Mouse (Mus musculus): ENCODE results near the gene Cdk2ap2. TPM values are rescaled to one million over a fixed set of nuclear protein-coding genes. Genes with fewer than 3 reads are reported as not detected.

The Cdk2ap2 gene
- total RNA-seq, 2 experiments from 2014 or later: 28.8 to 34.1 TPM

DNA sequence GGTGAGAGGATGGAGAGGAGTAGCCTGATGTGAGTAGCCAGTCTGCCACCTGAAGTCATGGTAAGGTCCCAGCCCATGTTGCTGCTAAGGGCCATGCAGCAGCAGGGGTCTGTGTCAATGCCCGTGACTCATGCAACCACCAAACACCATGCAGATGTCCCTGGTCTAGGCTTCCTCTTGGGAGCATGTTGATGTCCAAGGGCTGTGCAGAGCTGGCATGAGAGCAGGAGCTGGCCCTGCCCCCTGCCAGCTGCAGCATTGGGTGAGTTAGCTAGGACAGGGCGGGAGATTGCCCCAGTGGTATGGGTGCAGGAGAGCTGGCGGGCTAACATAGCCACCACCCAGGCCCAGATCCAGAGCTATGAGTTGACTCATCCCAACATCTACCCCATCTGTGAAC, 6.5 kb upstream of the Cdk2ap2 start:
- no peak for DNase-seq (ENCODE audit: low spot score in 2 of 2)
- intact Hi-C loops (cut with DNase I): no loop called here

DNA sequence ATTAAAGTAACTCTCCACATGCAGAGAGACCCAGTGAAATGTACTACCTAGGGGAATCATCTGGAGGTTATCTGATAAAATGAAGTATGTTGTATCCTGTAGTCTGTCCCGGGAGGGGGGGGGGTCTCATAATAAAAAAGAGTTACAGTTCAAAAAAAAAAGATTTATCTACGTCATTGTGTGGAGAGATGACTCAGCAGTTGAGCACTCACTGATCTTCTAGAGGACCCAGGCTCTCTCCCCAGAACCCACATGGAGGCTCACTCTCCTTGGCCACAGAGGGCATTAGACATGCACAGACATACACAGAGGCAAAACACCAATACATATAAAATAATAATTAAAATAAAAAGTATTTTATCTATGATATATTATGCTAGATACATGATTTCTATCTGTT, 5.6 kb upstream of the Cdk2ap2 start:
- intact Hi-C loops (cut with DNase I): no loop called here

DNA sequence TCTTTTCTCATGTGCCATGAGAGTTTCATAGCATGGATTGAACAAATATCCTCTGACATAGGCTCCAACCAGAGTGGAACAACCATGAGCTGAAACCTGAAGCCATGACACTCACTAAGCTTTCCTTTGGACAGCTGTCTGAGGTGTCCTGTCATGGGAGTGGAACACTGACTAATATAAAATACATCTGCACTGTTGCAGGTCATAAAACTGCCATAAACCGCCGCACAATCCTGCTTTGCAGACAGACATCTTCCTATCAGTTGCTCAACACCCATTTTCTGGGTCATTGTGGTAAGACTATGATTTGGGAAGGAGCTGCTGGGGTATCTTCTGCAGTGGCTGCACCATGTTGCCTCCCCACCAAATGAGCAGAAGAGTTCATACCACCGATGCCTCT, 4.2 kb upstream of the Cdk2ap2 start:
- DNase-seq (ENCODE audit: low spot score in 2 of 2): no peak
- intact Hi-C loops (cut with DNase I): no loop called here

More for the DNA sequence above, 5.6 kb upstream of the Cdk2ap2 start:
- no peak for DNase-seq (ENCODE audit: low spot score in 2 of 2)

DNA sequence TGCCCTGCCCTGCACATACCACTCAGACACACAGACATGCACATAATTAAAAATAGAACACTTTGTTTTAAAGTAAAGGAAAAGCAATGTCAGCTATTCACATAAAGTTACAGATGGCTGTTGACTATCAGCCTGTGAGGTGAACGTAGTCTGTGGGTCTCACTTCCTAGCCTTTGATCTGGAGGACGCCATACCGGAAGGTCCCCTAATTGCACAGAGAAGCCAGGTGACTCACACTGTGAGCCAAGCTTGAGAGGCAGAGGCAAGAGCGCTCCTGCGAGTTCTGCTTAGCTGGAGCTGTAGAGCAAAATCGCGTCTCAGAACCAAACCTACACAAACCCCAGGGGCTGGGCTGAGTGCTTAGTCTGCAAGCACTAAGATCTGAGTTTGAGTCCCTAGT, 3.2 kb upstream of the Cdk2ap2 start:
- DNase-seq (ENCODE audit: low spot score in 2 of 2): no peak
- intact Hi-C loops (cut with DNase I): no loop called here

DNA sequence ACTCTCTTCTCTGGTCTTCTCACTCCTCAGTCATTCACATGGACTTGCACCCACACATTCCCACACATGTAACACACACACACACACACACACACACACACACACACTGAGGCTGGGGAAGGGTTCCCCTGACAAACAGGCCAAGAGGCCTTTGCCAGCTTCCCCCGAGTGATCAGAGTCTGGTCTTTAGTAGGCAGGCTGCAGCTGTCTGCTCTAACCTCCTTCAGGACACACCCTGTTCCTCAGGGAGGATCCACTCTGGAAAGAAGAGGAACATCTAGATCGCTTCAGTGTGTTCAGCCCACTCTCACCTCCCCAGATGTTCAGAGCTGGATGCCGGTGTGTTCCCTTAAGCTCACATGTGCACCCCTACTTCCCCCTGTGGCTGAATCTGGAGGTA, 2.6 kb upstream of the Cdk2ap2 start:
- DNase-seq (ENCODE audit: low spot score in 2 of 2): no peak
- intact Hi-C loops (cut with DNase I): no loop called here

DNA sequence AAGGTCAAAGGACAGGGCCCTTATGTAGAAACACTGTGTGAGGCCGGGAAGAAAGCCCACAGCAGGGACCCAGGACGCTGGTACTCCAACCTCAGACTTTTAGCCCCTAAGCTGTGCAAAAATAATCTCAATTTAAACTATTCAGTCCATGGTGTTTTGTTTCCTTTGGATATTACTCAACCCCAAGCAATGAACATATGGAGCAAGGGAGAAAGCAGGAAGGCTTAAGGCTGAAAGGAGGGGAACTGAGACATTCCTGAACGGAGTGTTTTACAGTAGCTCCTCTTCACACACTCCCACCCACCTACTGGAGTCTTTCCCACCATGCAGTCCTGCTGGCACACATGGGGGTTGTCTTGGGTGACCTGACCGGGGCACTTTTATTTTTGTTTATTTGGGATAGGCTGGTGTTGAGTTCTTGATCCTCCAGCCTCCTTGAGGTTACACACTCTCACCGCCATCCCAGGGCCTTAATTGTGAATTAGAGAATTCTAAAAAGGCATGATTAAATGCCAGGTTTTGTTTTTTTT, 2.1 kb upstream of the Cdk2ap2 start:
- intact Hi-C loops (cut with DNase I): loop anchor here (5.0 kb wide), 1 partner anchor 48 kb away; the partner anchor contains the start of gene Gstp2

DNA sequence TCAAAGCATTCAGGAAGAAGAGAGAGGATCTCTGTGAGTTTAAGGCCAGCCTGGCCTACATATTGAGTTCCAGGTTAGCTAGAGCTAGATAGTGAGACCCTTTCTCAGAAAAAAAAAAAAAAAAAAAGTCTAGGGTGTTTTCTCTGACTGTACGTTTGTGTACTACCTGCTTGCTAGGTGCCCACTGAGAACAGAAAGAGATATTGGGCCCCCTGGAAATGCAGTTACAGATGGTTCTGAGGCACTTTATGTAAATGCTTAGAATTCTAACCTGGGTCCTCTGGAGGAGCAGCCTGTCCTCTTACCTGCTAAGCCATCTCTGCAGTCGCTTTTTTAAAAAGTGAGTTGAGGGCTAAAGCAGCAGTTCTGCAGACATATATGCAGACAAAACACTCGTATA, 1.2 kb upstream of the Cdk2ap2 start:
- intact Hi-C loops (cut with DNase I): loop anchor here (5.0 kb wide), 1 partner anchor 49 kb away; the partner anchor contains the start of gene Gstp2
- no peak for DNase-seq (ENCODE audit: low spot score in 2 of 2)

More for the DNA sequence above, 2.1 kb upstream of the Cdk2ap2 start:
- no peak for DNase-seq (ENCODE audit: low spot score in 2 of 2)

DNA sequence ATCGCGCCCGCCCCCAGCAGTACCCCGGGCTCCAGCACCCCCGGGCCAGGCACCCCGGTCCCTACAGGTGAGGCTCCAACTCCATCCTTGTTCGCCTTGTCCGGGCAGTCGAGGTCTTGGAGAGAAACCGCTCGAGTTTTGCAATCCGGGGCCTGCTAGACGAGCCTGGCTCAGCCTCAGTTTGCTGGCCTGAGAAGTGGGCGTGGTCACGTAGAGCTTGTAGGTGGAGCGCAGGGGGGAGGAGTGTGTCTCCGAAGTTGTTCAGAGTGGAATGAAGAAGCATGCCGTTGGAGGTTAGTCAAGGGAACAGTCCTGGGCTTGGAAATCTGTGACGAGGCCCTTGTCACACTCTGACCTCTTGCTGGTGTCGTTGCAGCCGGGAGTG, 451 bp downstream of the Cdk2ap2 start:
- intact Hi-C loops (cut with DNase I): loop anchor here (5.0 kb wide), 1 partner anchor 50 kb away; the partner anchor contains the start of gene Gstp2
- no peak for DNase-seq (ENCODE audit: low spot score in 2 of 2)

DNA sequence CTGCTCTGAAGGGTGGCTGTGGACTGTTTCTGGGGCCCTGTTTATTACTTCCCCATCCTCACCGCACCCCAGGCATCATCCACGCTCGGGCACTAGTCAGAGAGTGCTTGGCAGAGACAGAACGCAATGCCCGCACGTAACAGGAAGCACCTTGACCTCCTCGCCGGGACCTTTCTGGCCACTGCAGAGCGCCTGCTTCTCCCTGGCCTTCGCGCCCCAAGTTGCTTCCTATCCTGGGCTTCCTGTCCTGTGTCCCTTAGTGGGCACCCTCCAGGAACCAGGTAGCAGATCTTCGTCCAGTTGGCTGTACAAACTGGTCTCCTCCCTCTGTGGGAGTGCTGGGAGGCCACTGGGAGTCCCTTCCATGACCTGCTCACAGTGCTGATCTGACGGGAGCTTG, 1.4 kb downstream of the Cdk2ap2 start:
- intact Hi-C loops (cut with DNase I): loop anchor here (5.0 kb wide), 1 partner anchor 51 kb away; the partner anchor contains the start of gene Gstp2
- no peak for DNase-seq (ENCODE audit: low spot score in 2 of 2)

DNA sequence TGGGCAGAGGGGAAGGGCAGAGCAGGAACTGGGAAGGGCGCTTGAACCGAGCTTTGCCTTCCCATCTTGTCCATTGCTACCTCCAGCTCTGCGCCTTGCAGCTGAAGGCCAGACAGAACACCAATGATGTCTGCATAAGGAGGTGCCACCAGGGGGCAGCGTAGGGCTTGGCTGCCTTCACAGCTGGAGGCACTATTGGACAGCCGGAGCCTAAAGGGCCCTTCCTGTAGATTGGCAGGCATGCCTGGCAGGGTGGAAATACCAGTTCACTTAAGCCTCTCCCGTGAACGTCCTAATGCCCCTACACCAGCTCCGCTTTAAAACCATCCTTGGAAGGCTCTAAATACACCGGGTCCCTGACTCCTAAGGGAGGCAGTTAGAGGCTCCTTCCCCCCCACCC, 2.1 kb downstream of the Cdk2ap2 start:
- DNase-seq (ENCODE audit: low spot score in 2 of 2): peak; percentile 84 to 89
- intact Hi-C loops (cut with DNase I): loop anchor here (5.0 kb wide), 1 partner anchor 52 kb away; the partner anchor contains the start of gene Gstp2

DNA sequence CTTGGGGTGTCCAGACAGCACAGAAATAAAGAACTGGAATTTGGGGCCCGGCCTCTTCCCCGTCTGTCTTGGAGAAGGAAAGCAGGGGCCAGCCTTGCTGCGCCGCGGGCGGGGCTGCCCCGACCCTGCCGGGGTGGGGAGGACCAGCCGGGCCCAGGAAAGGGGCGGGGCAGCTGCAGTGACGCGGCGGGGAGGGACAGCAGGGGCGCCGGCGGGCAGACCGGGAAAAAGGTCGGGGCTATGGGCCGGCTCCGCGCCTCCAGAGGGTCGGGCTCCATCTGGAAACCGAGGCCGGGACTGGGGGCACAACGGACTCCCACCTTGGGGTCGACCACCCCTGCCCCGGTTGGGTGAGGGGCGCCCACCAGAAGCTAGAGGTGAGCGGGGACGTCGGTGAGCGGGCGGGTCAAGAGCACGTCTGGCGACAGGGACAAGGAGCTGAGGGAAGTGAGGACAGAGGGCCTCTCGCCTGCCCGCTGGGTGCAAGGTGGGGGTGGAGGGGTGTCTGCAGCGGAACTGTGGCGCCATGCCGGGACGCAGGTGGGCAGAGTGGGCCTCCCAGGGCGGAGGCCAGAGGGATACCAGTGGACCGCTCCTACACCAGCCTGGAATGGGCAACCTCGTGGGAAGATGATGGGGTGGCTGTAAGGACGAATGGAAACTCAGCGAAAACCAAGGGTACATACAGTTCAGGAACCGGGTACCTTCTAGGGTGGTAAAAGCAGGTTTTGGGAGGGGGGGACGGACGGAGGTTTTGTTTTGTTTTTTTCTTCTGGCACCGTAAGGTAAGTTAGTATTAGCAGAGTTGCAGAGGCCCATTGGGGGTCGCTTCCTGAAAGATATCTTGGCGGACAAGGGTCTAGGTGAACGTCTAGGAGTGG, 3.1 kb downstream of the Cdk2ap2 start, which contains the start of gene Pitpnm1:
TSS of gene Pitpnm1 (plus strand) at position 162 of the 881 bp plus-strand sequence.
- intact Hi-C loops (cut with DNase I): loop anchor here (2.0 to 5.0 kb wide), 2 partner anchors 53 to 131 kb away; partner anchors contain the start of genes Gstp2 and Pold4
- peak; percentile 56 to 68 for DNase-seq (ENCODE audit: low spot score in 2 of 2)

DNA sequence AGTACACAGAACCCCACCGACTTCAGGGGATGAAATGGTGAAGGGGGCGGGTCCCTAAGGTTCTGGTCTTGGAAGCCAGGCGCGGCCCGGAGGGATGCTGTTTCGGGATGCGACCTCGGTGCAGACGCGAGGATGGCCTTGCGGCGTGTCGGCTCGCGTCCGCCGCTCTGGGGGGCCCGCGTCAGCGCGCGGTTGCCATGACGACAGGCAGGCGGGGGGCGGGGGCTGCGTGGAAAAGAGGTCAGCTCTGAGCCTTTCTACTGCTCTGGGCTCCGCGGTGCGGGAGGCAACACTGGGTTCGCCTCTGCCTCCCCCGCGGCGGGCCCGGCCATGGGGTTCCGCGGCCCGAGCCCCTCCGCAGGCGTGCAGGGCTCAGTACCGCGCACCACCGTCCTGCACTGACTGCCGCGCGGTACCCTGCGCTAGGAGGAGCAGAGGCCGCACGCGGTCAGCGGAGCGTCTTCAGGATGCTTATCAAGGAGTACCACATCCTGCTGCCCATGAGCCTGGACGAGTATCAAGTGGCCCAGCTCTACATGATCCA, 3.8 kb downstream of the Cdk2ap2 start:
- DNase-seq (ENCODE audit: low spot score in 2 of 2): peak; percentile 75 to 81
- intact Hi-C loops (cut with DNase I): loop anchor here (2.0 kb wide), 1 partner anchor 130 kb away; the partner anchor contains the start of gene Pold4

DNA sequence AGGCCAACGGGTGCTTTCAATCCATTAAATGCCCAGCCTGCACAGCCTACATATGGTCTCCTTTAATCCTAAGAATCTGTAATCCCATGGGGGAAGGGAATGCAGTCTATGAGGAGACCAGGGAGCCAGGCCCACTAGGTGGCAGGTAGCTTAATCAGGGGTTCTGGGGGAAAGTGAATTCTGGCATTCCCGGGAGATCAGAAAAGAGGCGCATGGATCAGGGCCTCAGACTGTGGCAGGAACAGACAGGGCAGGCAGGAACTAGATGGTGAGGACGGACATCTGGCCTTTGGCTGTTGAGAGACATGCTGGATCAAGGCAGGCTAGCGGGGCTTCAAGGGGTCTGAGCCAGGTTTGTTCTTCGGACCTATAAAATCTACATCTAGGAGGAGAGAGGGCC, 4.5 kb downstream of the Cdk2ap2 start:
- no peak for DNase-seq (ENCODE audit: low spot score in 2 of 2)
- intact Hi-C loops (cut with DNase I): loop anchor here (2.0 kb wide), 1 partner anchor 129 kb away; the partner anchor contains the start of gene Pold4

DNA sequence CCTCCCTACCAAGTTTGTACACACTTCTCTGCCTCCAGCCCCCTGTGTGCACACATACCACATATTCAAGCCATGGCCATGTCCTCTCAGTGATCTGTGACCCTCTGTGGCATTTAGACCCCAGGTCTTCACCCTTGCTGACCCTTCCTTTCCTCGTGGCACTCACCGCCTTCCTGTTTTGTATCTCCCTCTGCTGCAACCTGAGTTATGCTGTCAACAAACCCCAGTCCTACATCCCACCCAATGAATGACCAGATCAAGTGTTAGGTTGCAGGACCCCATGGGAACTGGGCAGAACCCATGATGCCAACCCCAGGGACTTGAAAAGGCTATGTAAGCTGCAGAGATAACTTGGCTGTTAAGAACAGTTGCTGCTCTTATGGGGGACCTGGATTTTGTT, 5.1 kb downstream of the Cdk2ap2 start:
- DNase-seq (ENCODE audit: low spot score in 2 of 2): no peak
- intact Hi-C loops (cut with DNase I): no loop called here

DNA sequence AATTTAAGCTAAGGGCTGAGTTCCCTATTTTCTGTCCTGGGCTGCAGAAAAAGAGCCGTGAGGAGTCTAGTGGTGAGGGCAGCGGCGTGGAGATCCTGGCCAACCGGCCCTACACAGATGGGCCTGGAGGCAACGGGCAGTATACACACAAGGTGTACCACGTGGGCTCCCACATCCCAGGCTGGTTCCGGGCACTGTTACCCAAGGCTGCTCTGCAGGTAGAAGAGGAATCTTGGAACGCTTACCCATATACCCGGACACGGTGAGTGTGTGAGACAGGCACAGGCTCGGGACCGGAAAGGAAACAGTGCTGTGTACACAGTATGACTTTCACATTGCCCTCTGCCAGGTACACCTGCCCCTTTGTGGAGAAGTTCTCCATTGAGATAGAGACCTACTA, 5.6 kb downstream of the Cdk2ap2 start:
- intact Hi-C loops (cut with DNase I): no loop called here
- no peak for DNase-seq (ENCODE audit: low spot score in 2 of 2)

DNA sequence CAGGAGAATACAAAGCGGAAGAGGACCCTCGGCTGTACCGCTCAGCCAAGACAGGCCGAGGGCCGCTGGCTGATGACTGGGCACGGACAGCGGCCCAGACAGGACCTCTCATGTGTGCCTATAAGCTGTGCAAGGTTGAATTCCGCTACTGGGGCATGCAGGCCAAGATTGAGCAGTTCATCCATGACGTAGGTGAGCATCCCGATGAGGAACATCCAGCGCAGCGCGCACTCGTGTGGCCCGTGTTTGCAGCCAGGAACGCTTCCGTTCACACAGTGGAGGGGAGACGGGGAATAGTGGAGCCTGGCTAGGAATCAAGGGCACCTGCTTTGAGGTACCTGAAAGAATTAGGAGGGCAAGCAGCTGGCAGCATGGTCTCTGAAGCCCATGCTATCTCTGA, 6.3 kb downstream of the Cdk2ap2 start:
- DNase-seq (ENCODE audit: low spot score in 2 of 2): no peak
- intact Hi-C loops (cut with DNase I): no loop called here

DNA sequence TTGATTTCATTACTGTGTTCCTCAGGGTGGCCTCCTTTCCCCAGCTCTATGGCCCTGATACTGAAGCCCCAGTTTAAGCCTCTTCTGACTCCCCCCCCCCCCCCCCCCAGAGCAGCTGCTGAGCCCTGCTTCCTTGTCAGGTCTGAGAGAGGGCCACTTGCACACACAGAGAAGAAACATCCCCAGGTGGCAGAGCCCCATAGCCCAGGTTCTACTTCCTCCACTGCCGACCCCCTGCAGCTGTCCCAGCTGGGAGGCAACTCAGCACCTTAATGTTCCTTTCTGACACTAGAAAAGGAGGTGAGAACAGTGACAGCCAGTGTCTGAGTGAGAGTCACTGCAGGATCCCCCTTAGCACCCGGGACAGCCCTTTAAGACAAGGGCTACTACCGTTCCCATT, 6.8 kb downstream of the Cdk2ap2 start:
- intact Hi-C loops (cut with DNase I): no loop called here
- no peak for DNase-seq (ENCODE audit: low spot score in 2 of 2)

DNA sequence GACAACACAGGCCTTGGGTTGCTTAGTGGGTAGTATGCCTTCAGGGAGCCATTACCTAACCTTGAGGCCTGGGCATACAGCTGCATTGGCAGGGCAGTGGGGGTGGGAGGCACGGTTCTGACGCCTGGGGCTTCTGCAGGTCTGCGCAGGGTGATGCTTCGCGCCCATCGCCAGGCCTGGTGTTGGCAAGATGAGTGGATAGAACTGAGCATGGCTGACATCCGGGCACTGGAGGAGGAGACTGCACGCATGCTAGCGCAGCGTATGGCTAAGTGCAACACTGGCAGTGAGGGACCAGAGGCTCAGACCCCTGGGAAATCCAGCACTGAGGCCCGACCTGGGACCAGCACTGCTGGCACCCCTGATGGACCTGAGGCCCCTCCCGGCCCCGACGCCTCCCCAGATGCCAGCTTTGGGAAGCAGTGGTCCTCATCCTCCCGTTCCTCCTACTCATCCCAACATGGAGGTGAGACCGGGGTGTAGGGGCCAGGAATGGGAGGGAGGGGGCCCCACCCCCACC, 7.8 kb downstream of the Cdk2ap2 start:
- no peak for DNase-seq (ENCODE audit: low spot score in 2 of 2)
- intact Hi-C loops (cut with DNase I): no loop called here

DNA sequence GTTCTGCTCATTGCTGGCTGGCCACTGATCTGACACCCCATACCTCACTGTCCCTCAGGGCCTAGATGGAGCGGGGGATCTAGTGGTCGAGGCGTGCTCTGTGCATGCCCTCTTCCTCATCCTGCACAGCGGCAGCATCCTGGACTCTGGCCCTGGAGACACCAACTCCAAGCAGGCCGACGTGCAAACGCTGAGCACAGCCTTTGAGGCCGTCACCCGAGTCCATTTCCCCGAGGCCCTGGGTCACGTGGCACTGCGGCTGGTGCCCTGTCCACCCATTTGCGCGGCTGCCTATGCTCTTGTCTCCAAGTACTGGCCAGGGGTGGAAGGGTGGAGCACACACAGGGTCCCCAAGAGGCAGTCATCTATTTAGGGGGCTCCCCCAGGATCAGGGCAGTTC, 9.7 kb downstream of the Cdk2ap2 start:
- intact Hi-C loops (cut with DNase I): no loop called here

DNA sequence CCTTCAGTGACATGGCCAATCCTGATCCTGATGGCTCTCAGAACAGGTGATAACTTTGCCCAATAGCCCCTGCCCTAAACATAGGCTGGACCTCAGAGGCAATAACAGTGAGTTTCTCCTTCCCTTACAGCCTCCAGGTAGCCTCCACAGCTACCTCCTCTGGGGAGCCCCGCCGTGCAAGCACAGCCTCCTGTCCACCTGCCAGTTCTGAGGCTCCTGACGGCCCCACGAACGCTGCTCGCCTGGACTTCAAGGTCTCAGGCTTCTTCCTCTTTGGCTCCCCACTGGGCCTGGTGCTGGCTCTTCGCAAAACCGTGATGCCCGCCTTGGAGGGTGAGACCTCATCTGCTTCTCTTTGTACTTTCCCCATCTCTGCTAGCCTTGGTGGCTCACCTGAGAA, 11.6 kb downstream of the Cdk2ap2 start:
- intact Hi-C loops (cut with DNase I): no loop called here
- DNase-seq (ENCODE audit: low spot score in 2 of 2): no peak

More for the DNA sequence above, 9.7 kb downstream of the Cdk2ap2 start:
- DNase-seq (ENCODE audit: low spot score in 2 of 2): no peak
